Mouse (Mus musculus) small intestine, adult 2 months (tissue): ENCODE data around the gene Mb21d2. TPM values are rescaled to one million over a fixed set of nuclear protein-coding genes. Genes with fewer than 3 reads are reported as not detected.

ENCODE experiments used
- H3K27ac ChIP-seq: fragments of 200-500 bp; 2 replicates; pipeline ENCODE4 v1.5.1; 2012; ENCODE audit warnings: low read depth, low read length, control low read depth, inconsistent platforms; ENCODE audit not compliant: insufficient read depth
- H3K27me3 ChIP-seq: fragments of 200-500 bp; 2 replicates; pipeline ENCODE4 v1.6.1; 2012; ENCODE audit warnings: mild to moderate bottlenecking, moderate library complexity, low read length, inconsistent platforms; ENCODE audit not compliant: control insufficient read depth, insufficient read depth
- H3K36me3 ChIP-seq: fragments of 200-500 bp; 2 replicates; pipeline ENCODE4 v1.6.1; 2012; ENCODE audit warnings: mild to moderate bottlenecking, low read length, control low read depth, inconsistent platforms; ENCODE audit not compliant: control insufficient read depth, insufficient read depth
- H3K4me1 ChIP-seq: fragments of 200-500 bp; 2 replicates; pipeline ENCODE4 v1.6.1; 2012; ENCODE audit warnings: low read length, inconsistent platforms, mixed read lengths; ENCODE audit not compliant: control insufficient read depth, insufficient read depth, insufficient read length
- H3K4me3 ChIP-seq: fragments of 200-500 bp; 2 replicates; pipeline ENCODE4 v1.5.1; 2012; ENCODE audit warnings: low read depth, mild to moderate bottlenecking, control low read depth, inconsistent platforms, low read length, moderate library complexity
- CTCF ChIP-seq: fragments of 200-500 bp; IDR thresholded peaks from 2 replicates; pipeline ENCODE4 v1.5.1; 2012; ENCODE audit warnings: low read depth, mild to moderate bottlenecking, control low read depth, inconsistent platforms, low read length, moderate library complexity, mixed read lengths; ENCODE audit not compliant: insufficient replicate concordance, insufficient read length; ENCODE audit errors: extremely low read depth
- POLR2A ChIP-seq: fragments of 200-500 bp; IDR thresholded peaks from 2 replicates; pipeline ENCODE4 v1.6.1; 2012; ENCODE audit warnings: low read depth, mild to moderate bottlenecking, control low read depth, inconsistent platforms, low read length, moderate library complexity
- WGBS: fragments of 180-500 bp; shearing (Covaris S2); methylation state at CpG from one replicate; pipeline ENCODE4 v1.1.7; 2018; 5-methylcytosine and 5-hydroxymethylcytosine counted together
- polyA plus RNA-seq: library from polyadenylated mRNA; depleted of rRNA; stranded (reverse); fragments of >200 nt; gene quantifications from 2 replicates; pipeline ENCODE4 v1.2.3, GENCODE M21; 2012

Mb21d2 gene
- polyA plus RNA-seq, 1 experiment: 15.9 TPM

GRCm38 (mm10) chr16:28915362-28915761, 14.1 kb downstream of the Mb21d2 start:
- Histone ChIP-seq H3K27me3 (no peaks in the 10 kb centered on the region), H3K4me3 (no peak overlapping the region), H3K4me1 (peaks cover 2% of the 10 kb centered on the region; the same call in 1 of the 2 replicates), H3K27ac (no peak overlapping the region), H3K36me3 (no peaks in the 10 kb centered on the region)
- TF ChIP-seq CTCF: no peak
- WGBS: 80% methylated on average over 7 of the region's 7 CpGs

- Histone ChIP-seq H3K4me1 (peaks cover 2% of the 10 kb centered on the region; the same call in 1 of the 2 replicates), H3K27ac (no peak overlapping the region), H3K4me3 (no peak overlapping the region), H3K27me3 (no peaks in the 10 kb centered on the region), H3K36me3 (no peaks in the 10 kb centered on the region)
- 79% methylated on average over 1 of the region's 1 CpGs for WGBS
- TF ChIP-seq CTCF: no peak
- no peak for TF ChIP-seq POLR2A
Measured at GRCm38 (mm10) chr16:28914709-28915108, 14.8 kb downstream of the Mb21d2 start.

GRCm38 (mm10) chr16:28911414-28912050, 17.9 kb downstream of the Mb21d2 start:
- 75% methylated on average over 15 of the region's 15 CpGs for WGBS
- H3K27me3 ChIP-seq: no peaks in the 10 kb centered on the region
- no peak overlapping the region for H3K4me3 ChIP-seq
- TF ChIP-seq CTCF (no peak), POLR2A (no peak)
- no peaks in the 10 kb centered on the region for H3K36me3 ChIP-seq
- H3K27ac ChIP-seq: no peak overlapping the region
- H3K4me1 ChIP-seq: peaks cover 6% of the 10 kb centered on the region

GRCm38 (mm10) chr16:28906370-28907275, 22.9 kb downstream of the Mb21d2 start:
- Histone ChIP-seq H3K4me3 (no peak overlapping the region), H3K27ac (peak overlapping the region; percentile 97), H3K36me3 (no peaks in the 10 kb centered on the region), H3K27me3 (no peaks in the 10 kb centered on the region), H3K4me1 (peaks cover 15% of the 10 kb centered on the region)
- WGBS: 32% methylated on average over 7 of the region's 7 CpGs
- TF ChIP-seq POLR2A (no peak), CTCF (no peak)

- H3K27ac ChIP-seq: peak overlapping the region; percentile 97
Measured at GRCm38 (mm10) chr16:28905567-28906289, 23.7 kb downstream of the Mb21d2 start.

GRCm38 (mm10) chr16:28902620-28903565, 26.6 kb downstream of the Mb21d2 start:
- no peak for TF ChIP-seq POLR2A
- no peak for TF ChIP-seq CTCF
- no peaks in the 10 kb centered on the region for H3K36me3 ChIP-seq
- WGBS: 80% methylated on average over 14 of the region's 14 CpGs
- H3K27ac ChIP-seq: peak overlapping the region; percentile 11; the same call in 1 of the 2 replicates
- no peak overlapping the region for H3K4me3 ChIP-seq
- H3K4me1 ChIP-seq: peaks cover 13% of the 10 kb centered on the region
- H3K27me3 ChIP-seq: no peaks in the 10 kb centered on the region

More at GRCm38 (mm10) chr16:28905567-28906289, 23.7 kb downstream of the Mb21d2 start:
- no peaks in the 10 kb centered on the region for H3K36me3 ChIP-seq
- TF ChIP-seq POLR2A (no peak), CTCF (no peak)
- WGBS: 35% methylated on average over 11 of the region's 11 CpGs
- peaks cover 13% of the 10 kb centered on the region for H3K4me1 ChIP-seq
- H3K4me3 ChIP-seq: no peak overlapping the region
- H3K27me3 ChIP-seq: no peaks in the 10 kb centered on the region
